Mouse (Mus musculus) heart, postnatal 4 days (tissue): ENCODE measurements around the gene Wfikkn1. TPM values are rescaled to one million over a fixed set of nuclear protein-coding genes. Genes with fewer than 3 reads are reported as not detected.

Source experiments
- DNase-seq: peaks from one replicate; pipeline ENCODE4 v3.0.0; 2021
- total RNA-seq, 2 experiments: library from RNA; stranded (reverse); gene quantifications; 2 replicates each; pipeline ENCODE4 v1.2.3; 2021

The Wfikkn1 gene
- 1 to 10 TPM in 1 of 2 experiments, under 1 TPM in 1; 0.70 to 1.1 TPM for total RNA-seq

DNA sequence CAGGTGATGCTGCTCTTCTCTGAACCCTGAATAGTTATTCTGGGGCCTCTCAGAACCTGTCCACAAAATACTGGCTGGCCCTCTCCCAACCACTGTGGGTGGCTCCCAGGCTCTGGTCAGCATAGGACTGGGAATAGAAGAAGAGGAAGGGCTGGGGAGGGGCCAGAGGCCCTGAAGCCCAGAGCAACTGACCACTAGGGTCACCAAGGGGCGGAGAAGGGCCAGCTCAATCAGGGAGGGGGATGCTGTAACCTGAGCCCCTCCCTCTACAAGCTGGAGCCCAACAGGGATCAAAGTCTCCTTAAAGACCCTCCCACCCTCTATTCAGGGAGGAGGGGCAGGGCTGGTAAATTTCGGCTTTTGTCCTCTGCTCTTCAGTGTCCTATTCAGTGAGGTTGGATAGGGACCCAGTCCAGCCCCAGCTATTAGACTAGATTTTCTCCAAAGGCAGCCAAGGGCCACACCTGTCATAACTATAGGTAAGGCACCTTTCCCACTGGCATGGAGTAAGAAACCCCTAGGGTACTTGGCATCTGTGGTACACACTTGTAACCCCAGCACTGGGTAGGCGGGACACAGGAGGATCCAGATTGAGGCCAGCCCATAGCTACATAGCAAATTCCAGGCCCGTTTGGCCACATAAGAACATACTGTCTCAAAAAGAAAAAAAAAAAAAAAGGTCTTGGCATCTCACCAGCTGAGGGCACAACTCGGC is at the start of gene Wfikkn1:
TSS of gene Wfikkn1 (minus strand) at position 663 of the 715 bp plus-strand sequence.
- DNase-seq = peak; percentile 7

DNA sequence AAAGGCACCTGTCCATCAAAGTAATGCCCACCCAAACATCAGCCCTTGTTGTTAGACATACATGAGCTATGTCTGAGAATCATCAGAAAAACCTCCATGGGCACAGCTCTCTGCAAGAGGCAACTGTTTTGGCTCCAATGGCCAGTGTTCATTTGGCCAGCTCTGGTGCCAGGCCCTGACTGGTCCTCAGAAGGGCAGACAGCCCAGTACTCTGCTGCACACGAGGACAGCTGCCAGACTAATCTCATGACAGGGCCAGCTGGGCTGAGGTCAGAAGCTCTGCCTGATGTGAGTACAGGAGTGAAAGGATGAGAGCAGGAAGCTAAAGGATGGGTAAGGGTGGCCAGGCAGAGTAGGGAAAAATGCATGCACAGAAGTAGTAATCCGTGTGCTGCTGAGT is 44.7 kb upstream of the Wfikkn1 start:
- DNase-seq = peak; percentile 52

DNA sequence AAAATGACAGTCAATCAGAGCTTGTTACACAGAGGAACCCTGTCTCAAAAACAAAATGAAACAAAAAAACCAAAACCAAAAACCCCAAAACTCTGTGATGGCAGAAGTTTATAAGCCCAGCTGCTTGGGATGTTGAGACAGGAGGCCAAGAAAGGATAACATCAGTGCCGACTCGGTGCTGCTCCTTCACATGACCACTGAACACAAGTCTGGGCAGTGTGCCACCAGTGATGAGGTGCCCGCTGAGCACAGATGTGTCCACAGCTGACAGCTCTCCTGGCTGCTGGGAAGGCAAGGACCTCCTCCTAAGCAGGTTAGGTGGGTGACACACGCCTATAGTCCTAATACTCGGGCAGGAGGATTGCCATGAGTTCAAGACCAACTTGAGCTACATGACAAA is 41.5 kb upstream of the Wfikkn1 start:
- peak; percentile 24 for DNase-seq

DNA sequence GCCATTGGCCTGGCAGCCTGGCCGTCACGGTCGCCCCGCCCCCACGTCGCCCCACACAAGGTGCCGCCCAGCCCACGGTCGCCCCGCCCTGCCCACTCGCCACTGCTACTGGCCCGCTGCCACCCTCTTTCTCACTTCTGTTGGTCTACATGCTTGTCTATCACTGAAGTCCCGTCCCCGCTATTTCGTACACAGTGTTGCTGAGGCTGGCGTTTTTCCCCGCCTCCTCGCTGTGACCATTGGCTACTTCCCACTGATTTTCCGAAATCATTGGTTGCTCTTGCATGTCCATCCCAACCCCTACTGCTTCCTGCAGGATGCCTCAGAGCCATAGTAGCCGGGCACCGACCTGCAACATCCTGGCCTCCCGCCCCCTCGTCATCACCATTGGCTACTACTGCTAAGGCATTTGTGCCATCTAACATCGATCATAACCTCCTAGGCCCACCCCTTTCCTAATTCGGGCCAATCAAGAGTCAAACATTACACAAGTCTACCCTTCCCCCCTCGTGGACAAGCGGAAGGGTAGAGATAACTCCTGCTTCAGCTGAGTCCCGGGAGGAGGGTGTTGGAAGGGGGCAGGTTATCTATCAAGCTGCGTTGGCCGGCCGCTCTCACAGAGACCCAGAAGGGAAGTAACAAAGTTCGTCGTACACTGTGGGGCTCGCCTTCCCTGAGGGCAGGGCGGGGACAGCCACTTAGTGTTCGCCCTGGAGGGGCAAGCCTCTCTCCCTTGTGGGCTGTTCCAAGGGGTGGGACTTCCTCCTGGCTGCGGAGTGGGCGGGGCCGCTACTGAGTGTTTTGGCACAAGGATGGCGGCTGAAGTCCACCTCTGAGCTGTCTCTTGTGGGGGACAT is 39.4 kb upstream of the Wfikkn1 start:
- DNase-seq = peak; percentile 100

DNA sequence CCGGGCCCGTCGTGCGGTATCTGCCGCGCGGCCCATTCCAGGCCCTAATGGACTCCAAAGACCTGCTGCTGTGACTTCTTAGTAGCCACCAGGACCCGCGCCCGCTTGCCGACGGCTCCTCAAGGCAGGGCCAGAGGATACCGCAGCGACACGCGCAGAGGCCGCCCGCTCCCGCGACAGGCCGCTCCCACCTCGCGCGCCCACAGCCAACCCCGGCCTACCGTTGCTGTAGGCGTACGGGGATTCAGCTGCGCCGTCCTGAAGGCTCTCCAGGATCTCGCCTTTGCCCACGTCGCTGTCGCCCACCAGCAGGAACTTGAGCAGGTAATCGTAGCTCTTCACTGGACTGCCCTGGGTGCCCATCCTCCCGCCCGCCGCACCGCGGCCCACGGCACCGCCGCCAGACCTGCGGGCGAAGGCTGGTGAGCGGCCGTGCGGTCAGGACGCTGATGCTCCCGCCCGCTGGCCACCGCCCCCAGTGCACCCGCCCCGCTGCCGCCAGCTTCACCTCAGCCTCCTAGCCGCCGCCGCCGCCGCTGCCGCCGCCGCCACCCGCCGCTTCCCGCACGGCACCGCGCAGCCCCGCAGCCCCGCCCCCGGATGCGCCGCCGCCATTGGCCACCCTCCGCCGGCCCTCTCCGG is 38.6 kb upstream of the Wfikkn1 start, which contains the start of gene Rab40c:
TSS of gene Rab40c (minus strand) at position 584 of the 642 bp plus-strand sequence.
- peak; percentile 63 for DNase-seq

DNA sequence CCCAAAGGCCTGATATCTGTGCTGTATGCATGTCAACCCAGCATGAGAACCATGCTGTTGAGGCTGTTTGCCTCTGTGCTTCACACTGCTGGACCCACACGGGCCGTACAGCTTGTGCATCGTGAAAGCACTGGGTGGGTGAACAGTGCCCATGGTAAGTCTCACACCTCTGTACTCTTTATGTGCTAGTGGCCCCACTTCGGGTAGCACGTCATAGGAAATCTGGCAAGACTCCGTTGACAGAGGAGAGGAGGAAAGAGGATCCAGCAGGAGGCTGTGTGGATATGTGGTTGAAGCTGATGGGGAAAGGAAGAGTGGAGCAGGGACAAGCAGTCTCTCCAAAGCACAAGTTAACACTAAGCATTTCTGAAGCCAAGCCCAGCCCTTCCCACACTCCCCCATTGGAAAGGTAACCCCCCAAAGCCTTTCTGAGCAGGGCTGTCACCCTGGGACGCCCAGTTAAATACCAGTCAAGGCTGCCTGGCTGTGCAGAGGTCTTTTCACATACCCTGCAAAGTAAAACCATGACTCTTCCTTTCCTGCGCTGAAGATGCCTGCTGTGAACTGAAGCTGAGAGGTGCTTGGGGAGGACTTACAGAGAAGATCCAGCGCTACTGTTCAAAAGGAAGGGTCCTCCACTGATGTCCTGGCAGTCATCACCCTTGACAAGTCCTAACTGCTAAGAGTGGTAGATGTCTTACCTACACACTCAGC is 37.5 kb upstream of the Wfikkn1 start:
- no peak for DNase-seq

DNA sequence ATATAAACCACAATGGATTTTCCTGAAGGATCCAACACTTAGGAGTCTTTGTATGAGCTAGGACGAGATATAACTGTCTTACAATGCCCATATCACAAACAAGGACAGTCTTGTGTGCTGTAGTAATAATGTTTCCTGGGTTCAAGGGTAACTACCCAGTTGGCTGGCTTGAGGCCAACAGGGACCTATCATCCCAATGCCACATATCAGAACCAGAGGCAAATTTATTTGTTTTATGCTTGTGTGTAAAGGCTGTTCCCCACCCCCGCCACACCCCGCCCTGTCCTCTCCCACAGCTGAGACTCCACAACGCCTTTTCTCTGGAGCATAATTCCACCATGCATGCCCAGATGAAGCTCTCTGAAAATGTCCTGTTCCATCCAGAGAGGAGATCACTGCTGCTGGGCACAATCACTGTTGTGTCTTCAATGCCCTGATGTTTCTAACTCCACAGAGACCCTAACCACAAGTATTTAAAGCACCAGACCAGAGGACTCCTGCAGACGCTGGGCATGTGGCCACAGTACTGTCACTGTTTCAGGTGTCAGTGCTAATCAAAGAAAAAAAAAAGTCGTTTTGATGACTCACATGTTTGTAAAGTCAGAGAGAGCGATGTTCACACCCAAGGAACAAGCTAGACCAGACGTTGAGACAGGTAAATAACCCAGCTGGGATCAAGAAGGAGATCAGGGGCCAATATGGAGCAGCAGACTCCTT is 36.4 kb upstream of the Wfikkn1 start:
- DNase-seq = no peak

DNA sequence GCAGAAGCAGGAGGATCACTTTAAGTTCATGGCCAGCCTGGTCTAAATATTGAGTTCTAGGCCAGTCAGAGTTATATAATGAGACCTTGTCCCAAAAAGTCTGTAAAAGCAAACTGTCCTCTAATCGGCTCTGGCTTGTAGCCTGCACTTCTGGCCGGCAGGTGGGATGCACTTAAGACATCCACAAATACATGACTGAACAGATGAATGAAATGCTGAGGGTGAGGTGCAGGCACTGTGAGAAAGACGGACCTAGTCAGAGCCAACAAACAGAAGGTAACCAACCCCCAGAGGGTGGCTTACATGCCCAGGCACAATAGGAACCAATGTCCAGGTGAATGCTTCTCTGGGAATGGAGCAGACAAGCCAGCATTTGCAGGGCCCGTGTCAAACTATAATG is 33.6 kb upstream of the Wfikkn1 start:
- no peak for DNase-seq

DNA sequence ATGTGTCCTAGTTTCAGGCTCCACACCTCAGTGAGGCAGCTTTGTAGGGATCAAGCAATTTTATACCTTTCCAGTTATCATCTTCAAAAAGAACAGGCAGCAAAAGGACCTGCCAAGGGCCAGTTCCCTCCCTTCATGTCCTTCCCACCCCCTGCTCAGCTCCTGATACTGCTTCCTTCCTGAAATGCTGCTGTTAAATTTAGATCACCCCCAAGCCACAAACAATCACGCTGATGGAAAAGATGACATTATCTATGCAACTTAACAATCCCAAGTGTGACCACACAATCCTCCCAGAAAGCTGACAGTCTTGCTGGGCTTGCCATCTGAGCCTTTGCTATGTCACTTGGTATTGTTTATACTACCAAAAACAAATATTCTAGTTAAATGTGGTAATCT is 33.2 kb upstream of the Wfikkn1 start:
- no peak for DNase-seq

DNA sequence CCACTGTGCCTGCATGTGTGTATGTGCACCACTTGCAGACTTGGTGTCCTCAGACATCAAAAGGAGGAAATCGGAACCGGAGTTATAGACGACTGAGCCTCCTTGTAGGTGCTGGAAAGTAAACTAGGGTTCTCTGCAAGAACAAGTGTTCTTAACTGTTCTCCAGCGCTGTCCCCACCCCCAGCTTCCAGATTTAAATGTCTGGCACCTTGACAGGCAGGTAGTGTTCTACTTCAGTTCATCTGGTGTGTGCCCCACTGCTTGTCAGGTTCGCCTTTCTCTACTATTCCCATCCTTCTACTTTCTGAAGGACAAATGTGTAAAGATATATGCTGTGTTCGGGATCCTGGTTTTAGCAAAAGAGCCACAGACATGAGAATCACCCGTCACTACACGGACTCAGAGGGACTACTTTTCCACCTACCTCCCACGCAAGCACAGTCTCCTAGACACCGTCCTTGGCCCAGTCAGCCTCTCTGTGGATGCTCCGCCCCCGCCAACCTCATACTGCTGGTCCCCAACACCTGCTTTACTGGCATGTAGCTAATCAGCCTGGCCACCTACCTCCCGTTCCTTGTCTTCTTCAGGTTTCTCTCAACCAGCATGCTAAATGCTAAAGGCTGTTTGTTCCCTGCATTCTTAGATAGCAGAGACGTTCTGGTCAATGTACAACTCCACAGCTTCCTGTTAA is 32.7 kb upstream of the Wfikkn1 start:
- DNase-seq = no peak

DNA sequence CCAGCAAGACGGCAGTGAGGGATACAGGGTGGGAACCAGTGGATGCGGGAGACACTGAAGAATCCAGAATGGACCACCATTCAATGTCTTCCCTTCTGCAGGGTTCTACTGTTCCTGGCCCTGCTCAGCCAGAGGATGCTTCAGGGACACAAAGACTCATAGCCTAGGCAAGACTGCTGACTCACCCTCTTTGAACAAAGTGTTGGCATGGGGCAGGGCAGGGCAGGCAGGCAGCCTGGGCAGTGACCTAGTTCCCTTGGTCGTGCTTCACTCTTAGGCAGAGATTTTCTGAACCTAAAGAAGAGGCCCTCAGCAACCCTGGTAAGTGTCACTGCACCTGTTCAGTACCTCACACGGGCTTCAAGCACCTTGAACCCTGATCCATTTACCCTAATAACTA is 31.2 kb upstream of the Wfikkn1 start:
- no peak for DNase-seq

DNA sequence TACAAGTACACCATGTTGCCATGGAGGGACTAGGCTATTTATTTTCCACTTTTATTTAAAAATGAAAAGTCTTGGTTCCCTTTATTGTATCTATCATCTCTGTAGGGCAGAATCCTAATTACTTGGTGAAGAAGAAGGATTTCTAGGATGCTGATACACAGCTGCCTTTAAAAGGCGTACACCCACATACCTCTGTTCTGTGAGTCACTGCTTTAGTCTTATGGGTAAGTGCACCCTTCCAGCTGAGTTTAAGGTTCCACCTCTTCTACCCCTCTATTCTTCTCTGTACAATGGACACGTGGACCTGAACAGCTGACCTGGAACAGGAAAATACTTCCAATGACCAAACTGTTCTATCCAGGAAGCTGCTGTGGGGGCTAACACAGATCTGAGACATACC is 27.0 kb upstream of the Wfikkn1 start:
- DNase-seq = no peak

DNA sequence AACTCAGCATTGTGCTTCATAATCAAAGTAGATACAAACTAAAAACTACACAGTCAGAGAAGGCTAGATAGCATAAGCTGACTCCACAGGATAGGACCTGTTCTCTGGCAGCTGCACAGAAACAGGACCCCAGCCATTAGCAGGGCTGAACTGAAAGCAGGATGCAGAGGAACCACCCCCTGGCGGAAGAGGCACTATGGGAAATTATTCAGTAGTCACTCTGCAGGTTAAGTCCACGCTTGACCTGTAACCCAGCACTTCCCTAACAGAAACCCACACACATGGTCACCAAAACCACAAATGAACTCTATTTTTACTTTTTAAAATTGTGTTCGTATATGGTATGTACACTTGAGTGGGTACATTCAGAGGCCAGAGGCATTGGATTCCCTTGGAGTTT is 22.4 kb upstream of the Wfikkn1 start:
- no peak for DNase-seq

DNA sequence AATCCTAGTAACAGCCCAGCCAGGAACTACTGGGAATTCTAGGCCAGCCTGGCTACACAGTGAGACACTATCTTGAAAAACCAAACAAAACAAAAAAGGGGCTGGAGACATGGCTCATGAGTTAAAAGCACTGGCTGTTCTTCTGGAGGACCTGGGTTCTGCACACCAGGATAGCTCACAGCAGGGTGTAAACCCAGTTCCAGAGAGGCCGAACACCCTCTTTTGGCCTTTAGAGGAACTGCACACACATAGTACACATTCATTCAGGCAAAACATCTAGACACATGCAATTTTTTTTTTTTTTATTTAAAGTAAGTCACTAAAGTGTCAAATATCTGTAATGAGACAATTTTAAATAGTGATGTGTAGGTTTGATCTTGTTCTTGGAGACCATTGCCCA is 19.5 kb upstream of the Wfikkn1 start:
- no peak for DNase-seq

DNA sequence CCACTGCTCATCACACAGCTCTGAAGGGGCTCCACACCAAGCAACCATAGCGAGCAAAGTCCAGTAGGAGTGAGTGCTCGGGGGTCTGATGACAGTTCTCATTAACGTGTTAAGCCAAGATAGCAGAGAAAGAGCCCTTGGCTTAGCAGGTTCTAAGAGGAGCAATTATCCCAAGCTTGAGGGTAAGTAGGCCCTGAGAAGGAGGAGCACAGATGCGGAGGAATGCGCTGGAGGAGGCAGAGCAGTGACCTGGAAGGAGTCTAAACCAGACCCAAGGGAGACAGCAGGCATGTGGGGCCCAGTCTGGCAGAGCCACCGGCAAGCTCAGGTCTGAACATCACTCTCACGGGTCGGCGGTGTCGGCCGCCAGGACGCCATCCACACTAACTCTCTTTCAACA is 15.2 kb upstream of the Wfikkn1 start:
- DNase-seq = no peak

DNA sequence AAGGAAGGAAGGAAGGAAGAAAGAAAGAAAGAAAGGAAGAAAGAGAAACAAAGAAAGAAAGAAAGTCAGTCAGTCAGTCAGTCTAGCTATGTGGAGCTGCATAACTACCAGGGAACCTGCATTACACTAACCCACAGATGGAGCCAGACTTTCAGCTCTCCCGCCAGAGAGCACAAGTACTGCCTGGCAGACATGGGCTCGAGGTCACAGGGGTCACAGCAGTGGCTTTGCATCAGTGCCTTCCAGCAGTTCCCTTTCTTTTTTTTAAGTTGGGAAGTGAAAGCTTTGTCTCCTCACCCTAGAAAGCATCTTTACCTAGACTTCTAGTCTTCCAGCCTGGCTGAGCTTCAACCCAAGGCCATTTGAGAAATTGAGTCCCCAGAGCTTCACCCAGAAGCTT is 14.8 kb upstream of the Wfikkn1 start:
- DNase-seq = no peak

DNA sequence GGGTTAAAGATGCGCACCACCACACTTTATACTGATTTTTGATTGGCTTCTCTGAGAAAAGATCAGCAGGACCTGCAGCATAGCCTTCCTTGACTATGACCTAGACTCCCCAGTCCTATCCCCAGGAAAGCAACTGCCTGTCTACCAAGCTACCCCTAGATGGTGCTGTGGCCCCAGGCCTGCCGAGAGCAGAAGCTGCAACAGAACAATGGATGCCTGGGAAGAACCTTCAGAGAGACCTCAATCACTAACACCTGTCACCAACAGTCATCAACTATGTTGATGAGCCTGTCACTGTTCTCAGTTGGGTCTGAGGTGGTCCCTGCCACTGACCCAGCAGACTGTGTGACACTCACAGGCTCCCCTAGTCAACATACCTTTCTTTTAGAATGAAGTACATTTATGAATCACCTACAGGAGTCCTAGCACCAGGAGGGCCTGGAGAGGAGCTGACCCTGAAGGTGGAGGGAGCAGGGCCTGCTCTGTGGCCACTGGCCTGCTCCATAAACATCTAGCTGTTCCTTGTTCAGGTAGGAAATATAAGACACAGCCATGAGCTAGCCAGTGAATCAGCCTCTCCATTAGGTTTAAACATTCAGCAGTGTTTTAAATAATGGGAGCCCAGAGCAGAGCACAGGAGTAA is 13.4 kb upstream of the Wfikkn1 start:
- DNase-seq = peak; percentile 77

DNA sequence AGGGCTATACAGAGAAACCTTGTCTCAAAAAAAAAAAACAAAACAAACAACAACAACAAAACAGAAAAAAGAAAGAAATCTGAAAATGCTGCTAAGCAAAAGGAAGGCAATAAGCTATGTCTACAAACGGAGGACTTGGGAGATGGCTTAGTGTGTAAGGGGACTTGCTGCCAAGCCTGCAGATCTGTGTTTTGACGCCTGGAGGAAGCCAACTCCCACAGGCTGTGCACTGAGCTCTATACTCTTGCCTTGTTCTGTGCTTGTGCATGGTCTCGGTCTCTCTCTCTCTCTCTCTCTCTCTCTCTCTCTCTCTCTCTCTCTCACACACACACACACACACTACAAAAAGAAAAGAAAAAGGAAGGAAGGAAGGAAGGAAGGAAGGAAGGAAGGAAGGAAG is 8.2 kb upstream of the Wfikkn1 start:
- no peak for DNase-seq

DNA sequence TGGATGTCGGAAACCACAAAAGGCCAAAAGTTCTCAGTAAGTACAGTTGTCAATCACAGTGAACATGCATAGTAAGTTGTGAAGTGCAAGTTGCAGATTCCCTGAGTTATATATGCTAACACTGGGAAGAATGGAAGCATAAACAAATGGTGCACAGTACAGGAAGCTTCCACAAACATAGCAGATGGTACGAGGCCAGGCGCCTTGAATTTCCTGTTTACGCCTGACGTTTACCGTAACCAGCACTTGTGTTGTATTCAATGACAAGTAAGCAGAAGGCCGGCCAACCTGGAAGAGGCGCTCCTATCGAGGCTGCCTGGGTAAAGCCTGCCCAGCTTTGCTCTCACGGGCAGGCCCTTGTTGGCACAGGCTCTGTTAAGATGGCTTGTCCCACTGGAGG is 6.8 kb upstream of the Wfikkn1 start:
- no peak for DNase-seq

DNA sequence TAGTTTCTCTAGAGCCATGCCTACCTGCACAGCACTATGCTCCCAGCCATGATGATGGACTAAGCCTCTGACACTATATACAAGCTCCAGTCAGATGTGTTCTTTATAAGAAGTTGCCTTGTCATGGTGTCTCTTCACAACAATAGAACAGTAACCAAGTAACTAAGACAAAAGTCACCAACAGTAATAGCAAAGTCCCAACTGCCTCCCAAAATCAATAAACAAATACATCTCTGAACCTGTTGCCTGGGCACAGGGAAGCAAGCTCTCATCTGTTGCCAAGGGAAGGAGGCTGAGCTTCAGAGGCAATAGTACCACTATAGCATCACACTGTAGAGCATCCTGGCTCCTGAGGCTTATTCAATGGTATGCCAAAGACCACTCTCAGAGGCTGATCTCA is 6.1 kb upstream of the Wfikkn1 start:
- DNase-seq = no peak

DNA sequence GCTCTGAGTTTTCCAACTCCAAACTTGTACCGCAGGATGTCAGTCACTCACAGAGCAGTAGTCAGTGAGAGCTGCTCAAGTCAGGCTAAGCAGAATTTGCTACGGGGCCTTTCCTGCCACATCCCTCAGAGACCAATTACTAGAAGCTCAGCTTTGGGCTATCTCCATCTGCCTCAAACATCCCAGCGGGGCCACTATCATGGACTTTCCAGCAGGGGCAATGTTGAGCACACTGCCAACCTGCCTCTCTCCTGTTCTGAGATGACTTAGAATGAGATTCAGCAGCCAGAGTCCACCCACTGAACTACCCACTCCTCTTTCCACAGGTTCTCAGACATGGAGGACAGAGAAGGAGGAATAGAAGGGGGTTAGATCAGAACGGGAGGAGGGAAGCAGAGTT is 5.0 kb upstream of the Wfikkn1 start:
- DNase-seq = no peak
